Mouse (Mus musculus): ENCODE data around the gene Mrto4.
"Not testable (repeated sequence)": the region's sequence is repeated elsewhere in the genome, so short reads cannot be mapped to it uniquely, and the experiment has no call there.

Mrto4 gene

GRCm38 (mm10) chr4:139351931-139352711, at the start of gene Mrto4, which contains the start of the genes Emc1 and Ubr4:
TSS of gene Mrto4 (minus strand) at chr4:139352576.
TSS of gene Emc1 (plus strand) at chr4:139352587.
TSS of gene Ubr4 (plus strand) at chr4:139352609.
- peak; percentile 87 to 90 for DNase-seq (ENCODE audit: low spot score in 2 of 2)

- no peak for DNase-seq (ENCODE audit: low spot score in 2 of 2)
Measured at GRCm38 (mm10) chr4:139400487-139400886, 48.1 kb upstream of the Mrto4 start.

GRCm38 (mm10) chr4:139395431-139395830, 43.1 kb upstream of the Mrto4 start:
- DNase-seq (ENCODE audit: low spot score in 2 of 2), result no peak

- no peak for DNase-seq (ENCODE audit: low spot score in 2 of 2)
Measured at GRCm38 (mm10) chr4:139389557-139389956, 37.2 kb upstream of the Mrto4 start.

GRCm38 (mm10) chr4:139386869-139387319, 34.5 kb upstream of the Mrto4 start:
- DNase-seq (ENCODE audit: low spot score in 2 of 2), result no peak

- not testable (repeated sequence) for DNase-seq (ENCODE audit: low spot score in 2 of 2)
Measured at GRCm38 (mm10) chr4:139385841-139386240, 33.5 kb upstream of the Mrto4 start.

DNA sequence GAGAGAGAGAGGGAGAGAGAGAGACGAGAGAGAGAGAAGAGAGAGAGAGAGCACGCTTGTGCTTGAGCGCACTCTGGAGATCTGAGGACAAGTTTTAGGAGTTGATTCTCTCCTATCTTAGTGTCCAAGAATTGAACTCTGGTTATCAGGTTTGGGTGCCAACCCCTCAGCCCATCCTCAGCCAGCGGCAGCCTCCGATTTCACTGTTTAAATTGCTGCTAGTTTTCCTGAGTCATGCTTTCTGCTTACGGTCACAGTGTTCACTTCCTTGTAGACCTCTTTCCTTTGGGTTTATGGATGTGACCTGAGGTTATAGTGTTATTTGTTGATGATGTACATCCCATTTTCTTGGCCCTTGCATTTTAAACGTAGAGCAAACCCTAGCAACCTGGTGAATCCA, 29.9 kb upstream of the Mrto4 start:
- no peak for DNase-seq (ENCODE audit: low spot score in 2 of 2)

DNA sequence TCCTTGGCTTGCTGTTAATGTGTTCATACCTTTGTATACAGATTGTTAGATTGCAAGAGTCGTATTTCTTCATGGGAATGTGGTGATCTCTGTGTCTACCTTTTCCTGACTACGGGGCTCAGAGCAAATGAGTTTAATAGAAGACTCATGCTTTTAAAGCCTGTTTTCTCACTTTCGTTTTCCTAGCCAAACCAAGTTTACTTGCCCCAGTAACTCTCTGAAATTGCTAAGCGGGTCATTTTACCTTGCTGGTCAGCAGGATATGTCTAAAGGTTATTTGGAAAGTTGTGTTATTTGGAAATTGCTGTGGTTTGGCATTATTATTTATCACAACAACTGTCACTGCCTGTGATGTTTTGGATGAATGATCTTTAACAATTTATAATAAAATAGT, 29.1 kb upstream of the Mrto4 start:
- DNase-seq (ENCODE audit: low spot score in 2 of 2), result no peak

DNA sequence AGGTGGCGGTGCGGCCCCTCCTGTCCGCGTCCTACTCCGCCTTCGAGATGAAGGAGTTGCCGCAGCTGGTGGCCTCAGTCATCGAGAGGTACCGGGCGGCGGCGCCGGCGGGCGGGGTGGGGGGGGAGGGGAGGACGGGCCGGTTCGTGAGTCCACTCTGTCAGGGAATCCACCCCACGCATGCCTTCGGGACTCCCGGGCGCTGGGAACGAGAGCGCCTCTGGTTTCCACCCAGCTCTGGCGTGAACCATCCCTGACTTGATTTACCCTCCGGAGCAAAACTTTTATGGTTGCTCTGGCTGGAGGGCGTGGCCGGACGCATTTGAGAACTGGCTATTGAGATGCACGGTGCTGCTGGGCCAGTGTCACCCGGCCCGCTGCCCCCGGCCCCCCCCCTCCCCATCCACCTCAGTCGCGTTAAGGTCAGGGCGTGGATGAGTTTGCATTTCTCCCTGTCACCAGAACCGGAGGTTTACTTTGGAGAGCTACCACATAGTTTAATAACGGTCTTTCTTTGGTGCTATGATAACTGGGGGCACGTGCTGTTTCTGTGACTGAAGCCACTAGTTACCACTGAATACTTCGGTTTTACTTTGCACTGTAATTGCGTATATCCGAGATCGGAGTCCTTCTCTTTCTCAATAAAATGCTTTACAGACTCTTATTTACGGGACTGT, 28.5 kb upstream of the Mrto4 start:
- peak; percentile 43 to 46 for DNase-seq (ENCODE audit: low spot score in 2 of 2)

DNA sequence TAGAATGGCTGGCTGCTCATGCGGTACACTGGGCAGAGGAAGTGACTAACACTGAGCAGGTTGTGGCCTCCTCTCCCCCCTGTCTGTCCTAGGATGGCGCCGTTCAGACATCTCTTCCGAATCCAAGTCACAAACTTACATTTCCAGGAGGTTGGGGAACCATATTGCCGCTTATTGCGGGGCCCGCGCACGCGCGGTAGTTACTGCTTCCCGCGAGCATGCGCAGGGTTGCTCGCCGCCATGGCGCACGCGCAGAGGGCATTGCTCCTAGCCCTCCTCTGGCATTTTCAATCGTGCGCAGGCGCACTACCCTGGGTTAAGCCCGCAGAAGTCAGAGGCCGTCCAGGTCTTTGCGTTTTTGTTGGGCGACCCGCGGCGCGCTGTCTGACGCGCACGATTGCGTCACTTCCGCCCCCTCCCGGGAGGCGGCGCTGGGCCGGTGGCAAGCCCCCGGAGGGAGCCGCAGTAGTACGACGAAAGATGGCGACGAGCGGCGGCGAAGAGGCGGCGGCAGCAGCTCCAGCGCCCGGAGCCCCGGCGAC, 27.9 kb upstream of the Mrto4 start:
- peak; percentile 99 to 100 for DNase-seq (ENCODE audit: low spot score in 2 of 2)

DNA sequence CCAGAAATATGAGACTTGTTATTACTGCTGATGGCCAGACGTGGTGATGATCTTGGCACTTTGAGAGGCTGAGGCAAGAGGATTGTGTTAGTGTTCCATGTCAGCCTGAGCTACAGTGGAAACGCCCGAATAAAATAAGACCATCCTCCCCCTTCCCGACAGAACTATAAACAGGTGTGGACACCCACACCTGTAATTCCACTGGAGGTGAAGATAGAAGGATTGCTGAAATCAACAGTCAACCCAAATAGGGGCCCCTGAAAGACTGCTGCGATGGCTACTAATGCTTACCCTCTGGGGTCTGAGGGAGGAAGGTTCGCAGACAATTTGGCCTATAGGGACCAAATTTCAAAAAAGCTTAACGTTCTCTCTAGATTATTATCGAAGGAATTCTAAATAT, 27.3 kb upstream of the Mrto4 start:
- DNase-seq (ENCODE audit: low spot score in 2 of 2), result no peak

DNA sequence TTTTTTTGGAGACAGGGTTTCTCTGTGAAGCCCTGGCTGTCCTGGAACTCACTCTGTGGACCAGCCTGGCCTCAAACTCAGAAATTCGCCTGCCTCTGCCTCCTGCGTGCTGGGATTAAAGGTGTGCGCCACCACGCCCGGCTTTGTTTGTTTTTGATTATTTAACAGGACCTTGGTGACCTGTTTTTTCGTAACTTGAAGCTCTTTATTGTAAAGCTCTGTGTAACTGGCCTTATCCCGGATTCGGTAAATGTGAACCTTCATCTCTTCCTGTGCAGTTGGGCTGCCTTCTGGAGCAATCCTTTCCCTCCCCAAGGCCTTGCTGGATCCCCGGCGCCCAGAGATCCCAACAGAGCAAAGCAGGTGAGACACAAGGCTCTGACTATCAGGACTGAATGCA, 21.2 kb upstream of the Mrto4 start:
- DNase-seq (ENCODE audit: low spot score in 2 of 2), result no peak

DNA sequence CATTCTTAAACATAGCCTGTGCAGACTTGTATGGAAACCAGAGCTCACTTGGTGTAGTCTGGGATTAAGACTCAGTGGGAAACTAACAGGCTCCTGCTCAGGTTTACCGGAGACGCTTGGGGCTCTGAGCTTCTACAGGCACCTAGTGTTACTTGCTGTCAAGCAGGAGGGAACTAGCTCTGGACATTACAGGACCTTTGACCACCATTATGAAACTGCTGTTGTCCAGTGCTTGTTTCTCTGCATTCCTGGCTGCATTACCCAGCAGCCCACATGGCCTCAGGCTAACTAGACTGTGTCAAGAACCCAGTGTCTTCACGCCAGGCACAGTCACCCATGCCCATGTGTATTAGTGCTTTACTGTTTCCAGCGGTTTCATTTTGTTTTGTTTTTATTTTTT, 20.8 kb upstream of the Mrto4 start:
- no peak for DNase-seq (ENCODE audit: low spot score in 2 of 2)

DNA sequence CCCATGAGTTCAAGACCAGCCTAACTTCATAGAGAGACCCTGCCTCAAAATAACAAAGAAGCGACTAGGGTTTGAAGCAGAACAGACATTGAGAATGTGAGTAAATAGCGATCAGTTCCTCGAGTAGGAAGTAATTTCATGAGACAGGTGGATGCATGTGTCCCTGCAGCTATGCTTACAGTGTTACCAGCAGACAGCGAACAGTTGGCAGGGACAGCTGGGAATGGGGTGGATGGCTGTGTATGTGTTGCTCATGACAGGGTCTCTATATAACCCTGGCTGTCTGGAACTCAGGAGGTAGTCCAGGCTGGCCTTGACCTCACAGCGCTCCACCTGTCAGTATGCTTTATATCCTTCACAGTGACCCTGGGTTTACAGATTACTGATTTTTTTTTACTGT, 15.7 kb upstream of the Mrto4 start:
- no peak for DNase-seq (ENCODE audit: low spot score in 2 of 2)

DNA sequence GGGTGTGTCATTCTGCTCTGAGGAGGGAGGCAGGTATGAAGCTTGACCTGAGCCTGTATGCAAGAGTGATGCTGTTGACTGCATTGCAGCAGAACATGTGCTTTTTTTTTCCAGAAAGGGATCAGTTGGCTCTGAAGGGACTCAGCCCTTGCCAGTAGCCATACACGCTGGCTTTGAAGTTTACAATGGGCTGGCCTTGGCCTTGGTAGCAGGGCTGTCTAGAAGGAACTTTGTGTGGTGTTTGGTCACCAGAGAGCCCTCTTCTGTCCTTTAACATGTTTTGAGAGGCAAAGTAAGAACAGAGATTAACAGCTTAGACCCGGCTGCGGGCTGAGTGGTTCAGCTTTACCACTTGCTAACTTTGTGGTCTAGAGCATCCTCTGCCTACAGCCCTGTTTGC, 15.0 kb upstream of the Mrto4 start:
- DNase-seq (ENCODE audit: low spot score in 2 of 2), result no peak

GRCm38 (mm10) chr4:139360761-139361548, 8.6 kb upstream of the Mrto4 start:
- no peak for DNase-seq (ENCODE audit: low spot score in 2 of 2)

GRCm38 (mm10) chr4:139357211-139357610, 4.8 kb upstream of the Mrto4 start:
- DNase-seq (ENCODE audit: low spot score in 2 of 2), result no peak

DNA sequence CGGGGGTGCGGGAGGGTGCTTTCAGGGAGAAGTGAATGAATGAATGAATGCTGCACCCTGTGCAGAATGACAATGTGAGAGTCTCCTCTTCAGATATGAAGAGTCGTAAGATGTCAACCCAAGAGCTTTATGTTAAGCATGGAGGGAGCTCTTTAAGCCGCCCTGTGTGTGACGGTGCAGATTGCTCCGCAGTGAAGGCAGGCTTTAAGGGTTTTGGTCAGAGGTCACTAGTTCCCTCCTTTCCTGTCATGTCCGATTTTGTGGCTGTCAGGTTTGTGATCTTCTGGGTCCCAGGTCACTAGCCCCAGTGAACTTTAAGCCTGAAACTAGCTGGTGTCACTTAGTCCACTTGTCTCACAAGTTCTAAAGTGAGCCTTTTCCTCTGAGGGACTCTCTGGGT, 456 bp upstream of the Mrto4 start:
- DNase-seq (ENCODE audit: low spot score in 2 of 2), result no peak

DNA sequence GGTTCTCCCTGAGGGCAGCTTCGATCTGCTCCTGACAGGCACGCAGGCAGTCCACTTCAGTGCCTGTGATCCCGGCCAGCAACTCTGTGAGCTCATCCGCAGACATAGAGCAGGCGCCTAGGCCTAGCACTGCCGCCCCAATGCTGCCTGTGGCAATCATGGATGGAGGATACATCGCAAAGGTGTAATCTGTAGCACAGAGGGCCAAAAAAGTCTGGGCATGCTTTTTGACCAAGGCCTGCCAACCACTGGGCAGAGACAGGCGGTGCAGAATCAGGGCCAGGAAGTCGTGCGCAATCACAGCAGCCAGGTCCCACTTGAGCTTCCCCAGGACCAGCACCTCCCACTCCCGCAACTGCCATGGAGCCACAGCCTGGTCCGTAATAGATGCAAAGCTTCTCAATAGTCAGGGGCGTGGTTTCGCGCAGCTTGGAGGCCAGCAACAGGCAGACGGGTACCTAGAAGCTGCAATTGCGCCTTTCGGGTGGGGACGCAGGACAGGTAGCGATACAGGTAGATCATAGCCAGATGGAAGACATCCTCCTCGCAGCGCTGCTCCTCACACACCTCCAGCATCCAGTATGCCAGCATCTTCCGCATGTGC, 6.9 kb downstream of the Mrto4 start:
- no peak for DNase-seq (ENCODE audit: low spot score in 2 of 2)

DNA sequence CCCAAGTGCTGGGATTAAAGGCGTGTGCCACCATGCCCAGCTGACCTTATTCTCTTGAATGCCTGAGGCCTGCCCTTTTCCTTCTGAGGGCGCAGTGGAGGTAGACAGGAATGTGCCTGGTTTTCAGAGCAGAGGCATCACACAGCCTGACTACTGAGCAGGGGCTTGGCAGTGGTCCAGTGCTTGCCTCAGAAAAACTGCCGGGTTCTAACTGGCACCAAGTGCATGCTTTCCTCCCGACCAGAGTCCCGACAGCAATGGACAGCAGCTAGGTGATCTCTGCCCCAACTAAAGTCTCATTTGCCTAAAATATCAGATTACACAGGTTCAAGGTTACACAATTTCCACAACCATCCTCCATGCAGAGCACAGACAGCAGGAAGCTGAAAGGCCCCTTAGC, 8.7 kb downstream of the Mrto4 start:
- peak; percentile 78 to 80 for DNase-seq (ENCODE audit: low spot score in 2 of 2)

- DNase-seq (ENCODE audit: low spot score in 2 of 2), result no peak
Measured at GRCm38 (mm10) chr4:139341556-139342233, 10.7 kb downstream of the Mrto4 start.

Measured in right cerebral cortex, postnatal 10 days (tissue).